Mouse (Mus musculus) hindlimb bud, embryonic 11.5 days (tissue): ENCODE results near the gene Rhbdf1.
"Not testable (repeated sequence)": the region's sequence is repeated elsewhere in the genome, so short reads cannot be mapped to it uniquely, and the experiment has no call there.

Source experiments
- DNase-seq: peaks from one replicate; pipeline ENCODE4 v3.0.0-alpha.2; 2012; ENCODE audit warnings: low read depth, low spot score; ENCODE audit errors: extremely low spot score

The Rhbdf1 gene

DNA sequence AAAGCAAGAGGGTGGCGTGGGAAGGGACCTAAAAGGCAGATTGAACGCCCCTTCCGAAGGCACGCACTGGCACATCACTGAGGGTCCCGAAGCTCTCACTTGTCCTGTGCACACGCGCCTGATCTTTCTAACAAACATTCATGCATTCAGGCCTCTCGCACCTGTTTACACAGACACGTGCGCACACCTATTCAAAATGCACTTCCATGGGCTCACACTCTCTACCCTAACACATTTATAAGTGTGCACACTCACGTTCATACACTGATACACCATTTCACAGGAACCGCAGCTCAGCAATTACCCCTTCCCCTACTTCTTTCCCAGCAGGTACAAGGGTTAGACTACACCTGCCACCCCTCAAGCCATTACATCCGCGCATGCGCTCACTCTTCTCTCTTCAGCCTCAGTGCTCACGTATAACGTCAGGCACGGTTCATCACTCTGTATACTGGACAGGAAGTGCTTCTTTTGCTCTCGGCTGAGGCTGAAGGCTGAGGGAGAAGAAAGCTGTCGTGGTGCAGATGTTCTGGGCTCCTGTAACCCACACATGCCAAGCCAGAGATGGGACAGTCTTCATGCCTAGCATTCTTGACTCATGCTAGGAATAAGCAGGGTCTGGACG is 582 bp upstream of the Rhbdf1 start:
- no peak for DNase-seq

DNA sequence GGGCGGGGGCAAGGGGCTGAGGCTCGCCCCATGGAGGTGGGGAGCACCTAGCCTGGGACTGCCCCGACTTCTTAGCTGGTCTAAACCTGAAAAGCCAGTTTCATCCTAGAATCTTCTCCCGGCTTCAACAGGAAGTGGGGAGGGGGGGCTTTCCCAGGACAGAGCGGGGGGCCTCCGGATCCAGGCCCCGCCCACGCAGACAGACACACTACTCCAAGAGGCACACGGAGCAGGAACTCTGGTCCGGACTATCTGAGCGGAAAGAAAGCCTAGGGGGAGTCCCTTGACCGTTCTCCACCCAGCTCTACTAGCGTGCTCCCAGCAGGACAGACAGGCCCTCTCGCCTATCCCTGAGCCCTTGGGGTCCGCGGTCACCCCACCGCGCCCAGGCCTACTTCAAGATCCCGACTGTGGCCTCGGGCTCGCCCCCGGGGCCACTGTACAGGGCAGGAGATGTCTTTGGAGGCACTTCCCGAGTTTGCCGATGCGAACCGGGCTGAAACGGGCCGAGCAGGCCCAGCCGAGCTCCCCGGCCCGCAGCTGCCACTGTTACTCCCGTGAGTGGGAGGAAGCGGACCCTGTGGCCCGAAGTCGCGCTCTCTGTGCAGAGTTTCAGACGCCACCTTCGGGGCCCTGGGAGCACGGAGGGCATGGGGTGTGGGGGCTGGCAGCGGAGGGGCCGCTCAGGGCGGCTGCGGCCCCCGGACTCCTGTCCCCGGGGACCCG is 712 bp downstream of the Rhbdf1 start:
- no peak for DNase-seq

DNA sequence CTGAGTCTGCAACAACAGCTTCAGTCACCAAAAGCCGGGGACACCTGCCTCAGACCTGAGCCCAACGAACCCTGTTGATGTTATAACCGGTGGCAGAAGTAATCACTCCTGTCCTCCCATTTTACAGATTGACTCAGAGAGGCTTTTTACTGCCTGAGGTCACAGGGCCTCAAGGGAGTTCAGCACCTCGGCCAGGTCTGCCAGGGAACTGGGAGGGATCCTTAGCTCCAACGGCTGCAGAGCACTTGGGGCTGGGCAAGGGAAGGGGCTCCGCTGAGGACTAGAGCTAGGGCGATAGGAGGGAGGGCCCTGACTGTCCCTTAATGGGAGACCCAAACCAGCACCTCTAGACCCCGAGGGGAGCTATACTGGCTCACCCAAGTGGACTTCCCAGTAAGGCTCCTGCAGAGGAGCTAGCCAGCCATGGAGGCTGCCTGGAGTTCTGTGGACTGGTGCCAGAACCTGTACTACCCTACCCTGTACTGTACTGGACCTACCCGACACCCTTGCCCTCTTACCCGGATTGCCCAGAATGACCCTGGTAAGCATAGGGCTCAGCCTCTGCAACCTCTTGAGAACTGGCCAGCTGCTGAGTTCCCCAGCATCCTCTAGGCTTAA is 1.4 kb downstream of the Rhbdf1 start:
- no peak for DNase-seq

DNA sequence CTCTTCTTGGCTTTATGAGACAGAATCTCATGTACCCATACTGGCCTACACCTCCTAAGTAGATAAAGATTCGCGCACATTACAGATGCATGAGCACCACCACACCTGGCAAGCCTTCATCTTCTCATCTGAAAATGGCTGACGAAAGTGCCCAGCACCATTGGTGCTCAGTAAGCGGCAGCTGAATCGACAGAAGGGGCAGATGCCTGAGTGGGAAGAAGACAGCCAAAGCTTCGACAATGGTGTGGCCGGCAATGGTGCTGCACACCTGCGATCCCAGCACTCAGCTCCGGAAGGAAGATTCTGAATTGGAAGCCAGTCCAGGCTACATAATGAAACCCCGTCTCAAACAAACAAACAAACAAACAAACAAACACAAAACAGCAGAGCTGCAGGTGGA is 2.8 kb downstream of the Rhbdf1 start:
- no peak for DNase-seq

DNA sequence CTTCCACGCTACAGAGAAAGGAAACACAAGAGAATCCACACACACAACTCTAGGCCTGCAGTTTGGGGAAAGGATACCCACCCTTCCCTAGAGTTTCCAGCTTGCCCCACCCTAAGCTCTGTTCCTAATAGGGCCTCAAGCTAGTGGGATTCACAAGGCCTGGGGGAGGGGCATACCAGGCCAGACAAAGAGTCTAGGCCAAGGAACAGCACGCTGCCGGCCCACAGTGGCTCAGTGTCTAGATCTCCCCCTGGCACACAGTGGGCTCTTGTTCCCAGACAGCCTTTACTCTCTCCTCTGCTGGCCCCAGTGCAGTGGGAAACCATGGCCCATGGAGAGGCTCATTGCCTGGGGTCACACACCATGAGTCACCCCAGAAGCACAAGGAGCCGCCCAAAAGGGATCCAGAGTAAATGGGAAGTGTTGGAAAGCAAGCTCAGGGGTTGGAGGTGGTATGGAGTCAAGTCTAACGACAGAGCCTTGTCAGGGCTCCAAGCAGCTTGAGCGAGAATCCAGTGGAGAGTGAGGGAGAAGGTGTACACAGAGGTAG is 3.5 kb downstream of the Rhbdf1 start:
- DNase-seq = no peak

DNA sequence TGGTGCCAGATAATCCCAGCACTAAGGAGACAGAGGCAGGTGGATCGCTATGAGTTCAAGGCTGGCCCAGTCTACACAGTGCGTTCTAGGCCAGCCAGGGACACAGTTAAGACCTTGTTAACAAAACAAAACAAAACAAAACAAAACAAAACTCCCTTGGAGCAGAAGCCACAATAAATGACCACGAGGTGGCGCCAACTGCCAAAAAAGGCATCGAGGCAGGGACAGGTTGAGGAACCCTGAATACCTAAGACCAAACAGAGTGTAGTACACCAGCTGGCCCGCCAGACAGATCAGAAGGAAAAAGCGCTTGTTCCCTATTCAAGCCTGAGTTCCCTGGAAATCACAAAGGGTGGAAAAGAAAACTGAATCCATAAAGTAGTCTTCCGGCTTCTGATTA is 5.2 kb downstream of the Rhbdf1 start:
- DNase-seq = no peak

DNA sequence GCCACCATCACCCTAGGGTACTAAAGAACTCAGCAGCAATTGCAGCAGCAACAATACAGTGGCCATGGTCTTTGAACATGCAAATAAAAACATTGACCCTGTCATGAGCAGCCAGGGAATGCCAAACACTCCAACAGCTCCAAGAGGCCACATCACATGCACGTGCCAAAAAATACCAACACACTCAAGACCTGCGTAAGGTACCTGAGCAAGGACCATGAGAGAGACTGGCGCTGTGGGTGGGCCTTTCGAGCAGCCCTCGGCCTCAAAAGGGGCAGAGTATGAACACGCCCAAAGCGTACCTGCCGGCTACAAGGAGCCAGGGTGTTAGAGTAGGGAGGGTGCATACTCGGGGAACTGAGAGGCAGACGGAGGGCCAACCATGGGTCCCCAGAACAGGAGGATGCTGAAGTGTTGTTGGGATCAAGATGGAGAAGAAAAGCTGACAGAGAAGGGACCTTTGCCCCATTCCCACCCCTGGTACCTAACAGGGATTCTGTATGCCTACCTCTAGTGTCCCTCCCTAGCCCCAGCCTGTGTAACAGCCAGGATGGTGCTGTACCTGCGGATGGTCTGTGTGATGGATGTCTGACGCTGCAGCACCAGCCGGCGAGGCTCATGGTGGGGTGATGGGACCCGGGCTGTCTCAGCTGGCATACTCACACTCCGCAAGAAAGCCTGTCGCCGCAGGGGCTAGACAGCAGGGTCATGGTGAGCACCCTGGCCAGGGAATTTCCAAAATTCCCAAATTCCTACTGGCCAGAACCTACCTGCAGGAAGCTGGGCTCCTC is 6.5 kb downstream of the Rhbdf1 start:
- DNase-seq = no peak

DNA sequence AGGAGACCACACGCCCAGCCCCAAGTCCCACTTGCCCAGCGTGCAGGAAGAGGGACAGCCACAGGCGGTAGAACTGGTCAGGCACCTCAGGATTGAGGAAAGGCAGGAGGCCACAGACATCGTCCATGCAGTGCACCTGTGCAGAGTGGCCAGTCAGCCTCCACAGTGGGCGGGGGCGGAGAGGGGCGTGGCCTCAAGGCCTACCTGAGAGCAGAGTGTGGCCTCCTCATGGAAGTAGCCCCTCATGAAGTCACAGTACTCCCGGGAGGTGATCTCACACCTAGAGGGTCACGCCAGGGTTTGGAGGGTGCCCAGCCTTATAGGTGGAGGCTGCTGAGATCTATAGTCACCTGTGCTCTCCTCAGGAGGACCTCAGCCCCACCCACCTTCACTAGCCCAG is 11.5 kb downstream of the Rhbdf1 start:
- no peak for DNase-seq

DNA sequence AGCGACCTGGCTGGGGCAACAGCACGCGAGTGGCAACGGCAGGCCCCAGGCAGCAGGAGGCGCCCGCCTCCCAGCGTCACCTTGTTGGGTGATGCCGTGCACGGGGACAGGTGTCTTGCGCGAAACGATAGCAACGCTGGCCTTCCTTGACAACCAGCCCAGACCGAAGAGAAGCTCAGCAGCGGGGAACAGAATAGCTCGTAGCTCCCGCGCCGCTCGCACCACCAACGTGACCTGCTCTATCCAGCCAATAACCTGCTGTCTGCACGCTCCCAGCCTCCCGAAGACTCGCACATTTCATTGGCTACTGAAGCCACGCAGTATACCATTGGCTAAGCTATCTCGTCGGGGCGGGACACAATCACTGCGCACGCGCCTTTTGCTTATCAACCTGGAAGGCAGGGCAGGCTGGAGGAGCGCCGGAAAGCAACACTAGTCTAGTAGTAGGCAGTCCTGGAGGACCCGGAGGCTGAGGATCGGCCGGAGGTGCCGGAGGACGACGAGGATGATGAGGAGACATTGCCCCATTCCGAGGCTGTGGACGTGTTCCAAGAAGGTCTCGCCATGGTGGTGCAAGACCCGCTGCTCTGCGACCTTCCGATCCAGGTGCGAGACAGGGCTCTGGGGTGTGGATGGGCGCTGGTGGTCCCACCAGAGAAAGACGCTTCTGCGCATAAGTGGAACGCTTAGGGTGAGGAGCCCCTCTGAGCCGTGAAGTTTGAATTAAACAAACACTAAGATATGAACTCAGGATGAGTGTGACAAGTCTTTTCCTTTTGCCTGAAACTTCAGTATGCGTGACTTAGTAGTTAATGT is 16.8 kb downstream of the Rhbdf1 start, which contains the start of gene Snrnp25:
TSS of gene Snrnp25 (plus strand) at position 358 of the 816 bp plus-strand sequence.
- peak; percentile 92 for DNase-seq

DNA sequence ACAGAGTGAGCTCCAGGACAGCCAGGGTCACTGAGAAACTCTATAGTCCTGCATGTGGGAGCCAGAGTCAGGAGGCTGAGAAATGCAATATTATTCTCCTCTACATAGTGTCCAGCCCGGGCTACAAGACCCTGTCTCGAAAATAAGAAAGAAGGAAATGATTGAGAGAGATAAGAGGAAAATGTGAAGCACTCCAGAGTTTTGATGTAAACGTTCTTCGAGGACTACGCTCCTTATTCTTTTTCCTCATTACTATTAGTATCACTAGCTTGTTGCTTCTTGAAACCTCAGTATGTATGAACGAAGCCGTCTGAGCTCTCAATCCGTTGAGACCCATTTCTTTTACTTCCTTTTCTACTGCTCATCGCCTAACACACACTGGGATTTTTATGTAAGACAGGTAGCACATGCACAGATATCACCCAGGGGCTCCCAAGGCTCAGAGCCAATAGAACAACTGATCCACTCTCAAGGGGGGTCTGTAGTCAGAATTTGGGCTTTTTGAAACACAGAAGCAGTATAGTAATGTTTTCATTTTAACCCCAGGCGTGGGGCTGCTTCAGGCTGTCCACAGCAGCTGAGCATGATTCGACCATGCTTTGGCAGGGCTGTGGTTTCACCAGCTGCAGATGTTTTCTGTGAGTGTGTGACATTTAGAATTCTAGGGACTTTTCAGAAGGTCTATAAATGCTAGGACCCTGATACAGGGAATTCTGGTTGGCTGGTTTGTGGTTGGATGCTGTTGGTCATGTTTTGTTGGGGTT is 20.0 kb downstream of the Rhbdf1 start:
- DNase-seq = no peak

DNA sequence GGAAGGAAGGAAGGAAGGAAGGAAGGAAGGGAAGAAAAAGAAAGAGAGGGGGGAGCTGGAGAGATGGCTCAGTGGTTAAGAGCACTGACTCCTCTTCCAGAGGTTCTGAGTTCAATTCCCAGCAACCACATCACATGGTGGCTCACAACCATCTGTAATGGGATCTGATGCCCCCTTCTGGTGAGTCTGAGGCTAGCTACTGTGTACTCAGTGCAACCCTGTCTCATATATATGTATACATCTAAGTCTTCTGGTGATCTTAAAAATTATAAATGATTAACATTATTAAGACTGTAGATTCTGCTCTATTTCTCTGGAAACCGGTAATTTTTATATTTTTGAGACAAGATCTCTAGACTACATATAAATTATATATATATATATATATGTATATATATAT is 21.1 kb downstream of the Rhbdf1 start:
- DNase-seq = not testable (repeated sequence)

DNA sequence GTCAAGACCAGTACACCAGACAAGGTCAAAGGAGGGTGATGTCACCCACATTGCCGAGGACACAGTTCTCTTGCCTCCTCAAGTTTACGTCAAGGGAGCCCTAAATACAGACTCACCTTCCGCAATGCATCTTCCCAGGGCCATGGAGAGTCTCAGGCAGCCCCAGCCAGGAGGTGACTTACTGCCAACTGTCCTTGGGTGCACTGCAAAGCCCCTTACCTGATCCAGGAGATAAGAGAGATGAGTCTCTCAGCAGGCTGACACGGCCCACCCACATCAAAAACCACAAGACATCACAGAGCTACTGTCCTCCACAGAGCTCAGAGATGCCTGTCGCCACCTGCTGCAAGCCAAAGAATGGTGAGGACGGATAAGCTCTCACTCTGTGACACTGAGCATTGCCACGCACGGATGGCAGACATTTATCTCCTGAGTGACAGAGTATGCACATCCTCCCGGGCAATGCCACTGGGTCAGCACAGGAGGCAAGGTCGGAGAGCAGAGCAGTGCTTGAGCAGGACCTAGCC is 22.0 kb downstream of the Rhbdf1 start, which contains the start of gene Il9r:
TSS of gene Il9r (minus strand) at position 205 of the 527 bp plus-strand sequence.
- no peak for DNase-seq

DNA sequence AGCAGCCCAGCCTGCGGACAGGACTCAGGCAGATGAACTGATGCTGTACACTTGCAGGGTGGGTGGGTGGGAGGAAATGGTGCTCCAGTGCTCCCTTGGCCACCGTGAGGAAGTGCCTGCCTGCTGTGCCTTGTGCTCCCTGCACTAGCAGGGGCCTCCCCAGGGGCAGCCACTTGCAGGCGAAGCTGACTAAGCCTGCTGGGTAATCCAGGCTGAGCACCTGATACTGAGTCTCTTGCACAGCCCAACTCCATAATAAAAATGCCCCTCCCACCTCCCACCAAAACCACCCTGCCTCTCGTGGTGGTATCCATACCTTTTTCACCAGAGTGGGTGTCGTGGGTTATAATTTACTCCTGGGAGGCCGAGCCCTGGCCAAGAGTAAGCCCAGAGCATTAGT is 22.9 kb downstream of the Rhbdf1 start:
- no peak for DNase-seq

DNA sequence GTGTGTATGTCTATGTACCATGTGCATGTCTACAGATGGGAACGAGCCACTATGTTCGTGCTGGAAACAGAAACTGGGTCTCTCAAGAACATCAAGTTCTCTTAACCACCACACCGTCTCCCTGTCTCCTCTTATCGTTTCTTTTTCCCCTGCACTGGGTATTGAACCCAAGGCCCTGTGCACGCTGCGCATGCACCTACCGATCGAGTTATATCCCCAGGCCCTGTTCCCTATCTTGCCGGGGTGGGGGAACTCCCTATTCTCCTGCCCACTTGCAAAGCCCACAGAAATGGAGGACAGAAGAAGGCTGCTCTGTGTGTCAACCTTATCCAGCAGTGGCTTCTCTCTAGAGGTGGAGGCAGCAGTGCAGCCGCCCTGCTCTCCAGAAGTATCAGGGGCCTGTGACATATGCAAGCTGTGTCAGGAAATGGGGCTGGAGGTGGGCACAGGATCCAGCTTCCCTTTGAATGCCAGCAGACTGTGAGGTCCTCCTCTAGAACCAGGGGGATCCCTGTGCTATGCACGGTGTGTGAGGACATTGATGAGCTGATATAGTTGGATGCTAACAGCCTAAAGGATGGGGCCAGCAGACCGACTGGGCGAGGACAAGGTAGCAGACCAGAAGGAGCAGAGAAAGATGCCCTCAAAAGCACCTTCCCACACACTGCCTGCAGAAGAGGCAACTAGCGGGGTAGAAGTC is 23.7 kb downstream of the Rhbdf1 start:
- DNase-seq = no peak

DNA sequence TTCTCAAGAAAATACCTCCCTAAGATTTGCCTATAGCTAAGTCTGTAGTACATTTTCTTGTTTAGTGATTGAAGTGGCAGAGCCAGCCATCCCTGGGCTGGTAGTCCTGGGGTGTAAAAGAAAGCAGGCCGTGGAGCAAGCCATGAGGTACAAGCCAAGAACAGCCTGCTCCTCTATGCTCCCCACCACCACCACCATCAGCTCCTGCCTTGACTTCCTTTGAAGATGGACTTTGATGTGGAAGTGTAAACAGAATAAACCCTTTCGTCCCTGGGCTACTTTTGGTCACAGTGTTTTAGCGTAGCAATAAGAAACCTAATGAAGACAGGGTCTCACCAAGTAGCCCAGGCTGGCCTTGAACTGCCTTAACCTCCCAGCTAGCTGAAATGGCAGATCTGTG is 24.3 kb downstream of the Rhbdf1 start:
- no peak for DNase-seq

DNA sequence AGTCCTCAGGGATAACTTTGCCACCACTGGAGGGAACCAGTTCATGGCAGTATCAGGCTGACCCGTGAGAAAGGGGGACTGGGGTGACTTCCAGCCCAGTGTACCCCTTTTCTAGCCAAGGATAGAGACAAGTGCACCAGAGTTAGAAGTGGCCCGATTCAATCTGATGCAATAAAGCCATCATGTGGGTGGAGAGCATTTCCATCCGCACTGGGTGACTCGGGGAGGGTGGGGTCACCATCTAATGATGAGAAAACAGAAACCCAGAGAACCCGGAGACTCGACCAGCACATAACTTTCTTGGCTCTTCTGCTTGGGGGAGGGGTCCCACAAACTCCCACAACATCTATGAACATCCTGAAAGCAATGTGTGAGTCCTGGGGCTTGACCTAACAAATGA is 25.4 kb downstream of the Rhbdf1 start:
- no peak for DNase-seq

DNA sequence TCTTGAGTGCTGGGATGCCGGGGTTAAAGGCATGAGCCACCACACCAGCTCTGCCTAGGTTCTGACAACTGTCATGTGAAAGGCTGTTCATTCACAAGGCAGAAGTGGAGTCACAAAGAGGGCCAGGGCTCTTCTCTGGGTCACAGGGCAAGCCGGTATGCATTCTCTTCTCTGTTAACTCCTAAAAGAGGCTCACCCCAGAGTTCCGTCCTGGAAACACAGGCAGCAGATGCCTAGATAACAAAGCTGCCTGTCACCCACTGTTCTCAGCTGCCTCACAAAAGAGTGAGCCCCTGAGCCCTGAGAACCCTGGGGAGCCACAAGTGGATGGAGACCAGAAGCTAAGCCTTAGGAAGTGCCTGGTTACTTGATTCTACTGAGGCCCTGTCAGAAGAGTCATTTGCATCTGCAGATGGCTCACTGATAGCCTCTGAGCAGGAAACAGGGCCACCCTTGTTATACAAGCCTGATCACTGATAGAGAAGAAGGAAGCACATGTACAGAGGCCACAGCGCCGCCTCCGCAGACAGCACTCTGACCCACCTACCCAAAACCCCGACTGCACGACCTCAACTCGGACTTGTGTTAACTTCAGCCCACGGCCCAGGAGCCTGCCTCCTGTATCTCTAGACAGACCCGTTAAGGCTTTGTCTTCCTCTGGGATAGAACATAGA is 26.1 kb downstream of the Rhbdf1 start:
- DNase-seq = no peak

DNA sequence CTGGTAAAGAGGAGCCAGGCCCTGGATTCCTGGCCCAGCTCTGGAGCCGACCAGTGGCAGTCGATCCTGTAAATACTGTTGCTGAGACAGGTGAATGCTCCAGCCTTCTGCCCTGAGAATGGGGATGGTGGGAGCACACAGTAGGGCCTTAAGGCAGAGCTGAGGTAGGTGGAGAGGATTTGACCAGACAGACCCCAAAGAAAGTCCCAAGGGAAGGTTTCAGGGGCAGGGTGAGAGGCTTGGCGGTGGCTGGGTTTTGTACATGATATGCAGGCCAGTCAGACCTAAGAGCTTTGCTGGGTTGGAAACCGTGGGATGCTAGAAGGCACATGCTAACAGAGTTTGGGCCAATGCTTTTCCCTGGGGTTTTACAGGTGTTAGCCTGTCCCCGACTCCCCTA is 27.5 kb downstream of the Rhbdf1 start:
- no peak for DNase-seq
